Mouse (Mus musculus): Measurements from ENCODE around the gene Hormad2. TPM values are rescaled to one million over a fixed set of nuclear protein-coding genes. Genes with fewer than 3 reads are reported as not detected.

The Hormad2 gene
- polyA plus RNA-seq (2012; rRNA removed) = 0.08 and 0.10 TPM in 2 replicates

DNA sequence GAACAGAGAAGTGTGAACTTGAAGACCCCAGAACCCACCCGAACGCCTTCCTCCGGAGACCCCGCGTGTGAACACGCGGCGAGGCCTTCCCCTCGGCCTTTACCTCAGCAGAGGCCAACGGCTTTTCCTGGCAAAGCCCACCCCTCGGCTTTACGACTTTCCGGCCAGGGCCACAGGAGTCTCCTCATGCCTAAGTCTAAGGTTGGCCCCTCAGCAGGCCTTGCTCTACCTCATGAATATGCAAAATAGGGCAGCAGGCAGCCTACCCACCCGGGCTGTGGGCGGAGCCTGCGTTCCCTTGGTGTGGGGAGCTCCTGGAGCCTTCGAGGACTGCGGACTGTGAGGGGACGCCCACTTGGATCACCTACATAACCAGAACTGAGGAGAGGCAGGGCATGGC, at the start of gene Hormad2:
TSS of gene Hormad2 (minus strand) at position 128 of the 400 bp plus-strand sequence.
- no peak for DNase-seq (ENCODE audit: low read depth)
- no peak for TF ChIP-seq POLR2A (IDR thresholded peaks at IDR 0.05; ENCODE audit: borderline replicate concordance, extremely low read depth, insufficient read depth, insufficient read length, poor library complexity, severe bottlenecking)
- no peak for TF ChIP-seq CTCF (IDR thresholded peaks at IDR 0.05; ENCODE audit: borderline replicate concordance, extremely low read depth, insufficient read depth, insufficient read length)

DNA sequence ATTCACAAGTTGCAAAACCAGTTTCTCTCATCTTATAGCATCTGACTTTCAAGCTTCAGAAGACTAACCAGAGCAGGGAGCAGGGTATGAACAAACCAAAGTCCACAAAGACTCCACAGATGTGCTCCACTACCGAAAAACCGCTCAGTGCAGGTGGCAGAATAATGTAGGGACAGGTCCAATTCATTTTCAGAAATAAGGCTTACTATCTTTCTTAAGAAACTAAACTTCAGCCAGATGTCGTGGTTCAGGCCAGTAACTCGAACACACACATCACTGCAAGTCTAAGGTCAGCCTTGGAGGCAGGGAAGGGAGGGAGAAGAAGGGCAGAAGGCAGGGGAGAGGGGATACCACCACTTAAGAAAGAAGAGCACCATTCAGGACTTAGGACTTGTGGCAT, 48.3 kb upstream of the Hormad2 start:
- TF ChIP-seq POLR2A (IDR thresholded peaks at IDR 0.05; ENCODE audit: borderline replicate concordance, extremely low read depth, insufficient read depth, insufficient read length, poor library complexity, severe bottlenecking) (no peak), CTCF (IDR thresholded peaks at IDR 0.05; ENCODE audit: borderline replicate concordance, extremely low read depth, insufficient read depth, insufficient read length) (no peak)
- no peak for DNase-seq (ENCODE audit: low read depth)

DNA sequence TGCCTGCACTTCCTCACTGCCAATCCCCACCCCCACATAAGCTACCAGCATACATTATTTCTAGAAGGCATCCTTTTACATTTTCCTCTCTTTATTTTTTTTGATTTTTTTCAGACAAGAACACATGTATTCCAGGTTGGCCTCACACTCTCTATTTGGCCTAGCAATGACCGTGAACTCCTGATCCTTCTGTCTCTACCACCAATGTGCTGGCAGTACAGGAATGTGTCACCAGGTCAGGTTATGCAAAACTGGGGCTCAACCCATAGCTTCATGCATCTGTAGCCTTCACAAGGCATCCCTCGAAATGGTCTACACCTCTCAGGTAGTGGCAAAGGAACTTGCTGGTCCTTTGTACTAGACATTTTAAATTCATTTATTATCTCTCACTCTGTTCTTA, 47.9 kb upstream of the Hormad2 start:
- TF ChIP-seq CTCF (IDR thresholded peaks at IDR 0.05; ENCODE audit: borderline replicate concordance, extremely low read depth, insufficient read depth, insufficient read length) = no peak
- TF ChIP-seq POLR2A (IDR thresholded peaks at IDR 0.05; ENCODE audit: borderline replicate concordance, extremely low read depth, insufficient read depth, insufficient read length, poor library complexity, severe bottlenecking) = no peak
- DNase-seq (ENCODE audit: low read depth) = no peak

GRCm38 (mm10) chr11:4488367-4488766, 47.5 kb upstream of the Hormad2 start:
- TF ChIP-seq POLR2A (IDR thresholded peaks at IDR 0.05; ENCODE audit: borderline replicate concordance, extremely low read depth, insufficient read depth, insufficient read length, poor library complexity, severe bottlenecking) = no peak
- no peak for TF ChIP-seq CTCF (IDR thresholded peaks at IDR 0.05; ENCODE audit: borderline replicate concordance, extremely low read depth, insufficient read depth, insufficient read length)
- DNase-seq (ENCODE audit: low read depth) = no peak

- DNase-seq (ENCODE audit: low read depth) = peak; percentile 88
Measured at GRCm38 (mm10) chr11:4487401-4487965, 46.6 kb upstream of the Hormad2 start.

GRCm38 (mm10) chr11:4484541-4484940, 43.6 kb upstream of the Hormad2 start:
- no peak for TF ChIP-seq CTCF (IDR thresholded peaks at IDR 0.05; ENCODE audit: borderline replicate concordance, extremely low read depth, insufficient read depth, insufficient read length)
- TF ChIP-seq POLR2A (IDR thresholded peaks at IDR 0.05; ENCODE audit: borderline replicate concordance, extremely low read depth, insufficient read depth, insufficient read length, poor library complexity, severe bottlenecking) = no peak
- DNase-seq (ENCODE audit: low read depth) = no peak

More at GRCm38 (mm10) chr11:4487401-4487965, 46.6 kb upstream of the Hormad2 start:
- TF ChIP-seq POLR2A (IDR thresholded peaks at IDR 0.05; ENCODE audit: borderline replicate concordance, extremely low read depth, insufficient read depth, insufficient read length, poor library complexity, severe bottlenecking) = no peak
- TF ChIP-seq CTCF (IDR thresholded peaks at IDR 0.05; ENCODE audit: borderline replicate concordance, extremely low read depth, insufficient read depth, insufficient read length) = no peak

DNA sequence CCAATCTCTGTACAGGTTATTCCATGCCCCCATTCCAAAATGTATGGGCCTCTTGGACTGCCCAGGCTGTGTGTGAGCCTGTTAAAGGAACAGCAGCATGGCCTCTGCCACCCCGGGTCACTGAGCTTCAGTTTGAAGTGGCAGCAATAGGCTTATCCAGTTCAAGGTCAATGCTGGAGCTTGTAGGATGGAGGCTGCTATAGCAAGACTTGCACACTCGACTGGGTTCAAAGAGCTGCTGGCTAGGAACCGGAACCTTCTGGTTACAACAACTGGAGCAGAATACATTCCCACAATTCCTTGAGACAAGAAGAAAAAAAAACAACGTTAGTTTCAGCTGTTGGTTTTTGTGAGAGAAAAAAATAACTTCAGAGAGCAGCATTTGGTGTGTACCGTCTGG, 41.7 kb upstream of the Hormad2 start:
- DNase-seq (ENCODE audit: low read depth) = no peak
- TF ChIP-seq CTCF (IDR thresholded peaks at IDR 0.05; ENCODE audit: borderline replicate concordance, extremely low read depth, insufficient read depth, insufficient read length) (no peak), POLR2A (IDR thresholded peaks at IDR 0.05; ENCODE audit: borderline replicate concordance, extremely low read depth, insufficient read depth, insufficient read length, poor library complexity, severe bottlenecking) (no peak)

- TF ChIP-seq POLR2A (IDR thresholded peaks at IDR 0.05; ENCODE audit: borderline replicate concordance, extremely low read depth, insufficient read depth, insufficient read length, poor library complexity, severe bottlenecking) = no peak
- no peak for TF ChIP-seq CTCF (IDR thresholded peaks at IDR 0.05; ENCODE audit: borderline replicate concordance, extremely low read depth, insufficient read depth, insufficient read length)
- DNase-seq (ENCODE audit: low read depth) = no peak
Measured at GRCm38 (mm10) chr11:4476184-4476697, 35.3 kb upstream of the Hormad2 start.

DNA sequence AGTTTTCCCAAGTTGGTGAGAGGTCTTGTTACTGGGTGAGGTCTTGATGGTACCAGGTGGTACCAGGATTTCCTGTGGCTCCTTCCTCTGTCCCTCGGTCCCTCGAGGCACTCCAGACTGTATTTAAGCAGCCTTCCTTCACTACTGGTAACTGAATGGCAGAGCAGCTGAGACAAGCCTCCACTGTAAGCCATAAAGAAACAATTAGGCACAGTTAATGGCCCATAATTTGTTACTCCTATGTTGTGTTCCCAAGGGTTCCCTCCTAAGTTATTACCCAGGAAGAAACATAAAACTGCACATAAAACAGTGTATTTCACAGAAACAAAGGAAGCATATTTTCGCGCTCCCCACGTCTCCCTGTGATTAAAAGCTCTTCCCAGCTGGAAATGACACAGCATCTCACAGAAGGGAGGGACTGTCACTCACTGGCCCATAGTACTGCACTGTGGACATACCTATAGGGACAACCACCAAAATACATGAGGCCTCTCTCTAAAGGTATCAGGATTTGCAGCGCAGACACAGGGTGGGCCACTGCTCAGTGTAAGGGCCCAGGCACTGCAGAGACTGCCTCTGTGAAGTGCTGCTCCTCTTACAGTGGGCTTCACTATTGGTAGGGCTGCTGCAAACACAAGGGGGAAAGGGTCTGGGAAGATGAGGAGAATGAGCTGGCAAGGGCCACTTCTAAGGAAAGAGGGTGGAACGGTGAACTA, 31.7 kb upstream of the Hormad2 start:
- no peak for TF ChIP-seq POLR2A (IDR thresholded peaks at IDR 0.05; ENCODE audit: borderline replicate concordance, extremely low read depth, insufficient read depth, insufficient read length, poor library complexity, severe bottlenecking)
- no peak for TF ChIP-seq CTCF (IDR thresholded peaks at IDR 0.05; ENCODE audit: borderline replicate concordance, extremely low read depth, insufficient read depth, insufficient read length)
- peak; percentile 18 for DNase-seq (ENCODE audit: low read depth)

- no peak for DNase-seq (ENCODE audit: low read depth)
- TF ChIP-seq CTCF (IDR thresholded peaks at IDR 0.05; ENCODE audit: borderline replicate concordance, extremely low read depth, insufficient read depth, insufficient read length) = no peak
- TF ChIP-seq POLR2A (IDR thresholded peaks at IDR 0.05; ENCODE audit: borderline replicate concordance, extremely low read depth, insufficient read depth, insufficient read length, poor library complexity, severe bottlenecking) = no peak
Measured at GRCm38 (mm10) chr11:4471734-4472133, 30.8 kb upstream of the Hormad2 start.

- TF ChIP-seq POLR2A (IDR thresholded peaks at IDR 0.05; ENCODE audit: borderline replicate concordance, extremely low read depth, insufficient read depth, insufficient read length, poor library complexity, severe bottlenecking) (no peak), CTCF (IDR thresholded peaks at IDR 0.05; ENCODE audit: borderline replicate concordance, extremely low read depth, insufficient read depth, insufficient read length) (no peak)
- no peak for DNase-seq (ENCODE audit: low read depth)
Measured at GRCm38 (mm10) chr11:4471251-4471650, 30.3 kb upstream of the Hormad2 start.
